Mouse (Mus musculus) brain, embryonic 14.5 days (tissue): ENCODE data around the gene Strn4.

Experiments used
- CTCF ChIP-seq: fragments of 200-500 bp; IDR thresholded peaks from 2 replicates; pipeline ENCODE4 v1.5.1; 2012; ENCODE audit warnings: inconsistent platforms, mild to moderate bottlenecking, moderate library complexity, borderline replicate concordance; ENCODE audit not compliant: insufficient read depth, insufficient read length; ENCODE audit errors: extremely low read depth
- POLR2A ChIP-seq: fragments of 200-500 bp; IDR thresholded peaks from 2 replicates; pipeline ENCODE4 v1.6.1; 2012; ENCODE audit warnings: mild to moderate bottlenecking, inconsistent platforms, borderline replicate concordance; ENCODE audit not compliant: poor library complexity, insufficient read depth, insufficient read length, severe bottlenecking; ENCODE audit errors: extremely low read depth

DNA sequence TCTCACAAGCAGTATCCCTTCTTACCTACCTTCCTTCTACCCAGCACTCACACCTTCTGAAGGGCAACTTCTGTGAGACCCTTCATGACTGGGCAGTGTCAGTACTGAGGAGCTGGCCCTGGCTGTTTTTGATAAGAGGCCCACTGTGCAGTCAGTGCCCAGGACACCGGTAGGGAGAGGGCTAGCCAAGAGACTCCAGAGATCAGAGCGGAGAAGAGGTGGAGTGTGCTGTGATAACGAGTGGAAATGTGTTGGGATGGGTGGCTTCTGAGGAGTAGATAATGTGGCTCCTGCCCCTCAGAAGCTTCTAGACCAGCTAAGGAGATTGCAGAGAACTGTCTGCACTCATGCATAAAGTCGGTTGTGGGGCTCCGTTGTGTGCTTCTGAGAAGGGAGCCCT is 4.1 kb downstream of the Strn4 start:
- TF ChIP-seq POLR2A = no peak
- TF ChIP-seq CTCF = no peak
